Mouse (Mus musculus): ENCODE data around the gene Smim24. TPM values are rescaled to one million over a fixed set of nuclear protein-coding genes. Genes with fewer than 3 reads are reported as not detected.

Gene Smim24
- polyA plus RNA-seq, 1 experiment, result 5.3 TPM

GRCm38 (mm10) chr10:81414682-81415081, 21.8 kb downstream of the Smim24 start:
- Histone ChIP-seq H3K4me1 (ENCODE audit: control insufficient read depth, insufficient read depth, low read length) (peaks cover 45% of the 10 kb centered on the region), H3K27me3 (ENCODE audit: control insufficient read depth, insufficient read depth, low read length, poor library complexity, severe bottlenecking) (no peaks in the 10 kb centered on the region), H3K9ac (ENCODE audit: low read depth, poor library complexity, severe bottlenecking) (no peak overlapping the region), H3K9me3 (replicated peaks; ENCODE audit: control insufficient read depth, insufficient read depth, low read length, poor library complexity, severe bottlenecking) (no peaks in the 10 kb centered on the region), H3K36me3 (ENCODE audit: control insufficient read depth, insufficient read depth, low read length, poor library complexity, severe bottlenecking) (no peaks in the 10 kb centered on the region), H3K27ac (ENCODE audit: insufficient read depth, low read length) (peak overlapping the region; percentile 68), H3K4me3 (ENCODE audit: low read depth, low read length) (no peak overlapping the region)
- TF ChIP-seq POLR2A (IDR thresholded peaks at IDR 0.05; ENCODE audit: insufficient read depth, low read length) (no peak), CTCF (IDR thresholded peaks at IDR 0.05; ENCODE audit: low read depth, low read length) (no peak), EP300 (IDR thresholded peaks at IDR 0.05; ENCODE audit: insufficient read depth, low read depth, low read length) (no peak)

GRCm38 (mm10) chr10:81415146-81415545, 22.3 kb downstream of the Smim24 start:
- peaks cover 45% of the 10 kb centered on the region for H3K4me1 ChIP-seq (ENCODE audit: control insufficient read depth, insufficient read depth, low read length)
- H3K27ac ChIP-seq (ENCODE audit: insufficient read depth, low read length), result 0 out of 2 replicates have a peak overlapping the region, but pooled peaks have one; percentile 8
- no peak for TF ChIP-seq POLR2A (IDR thresholded peaks at IDR 0.05; ENCODE audit: insufficient read depth, low read length)
- TF ChIP-seq EP300 (IDR thresholded peaks at IDR 0.05; ENCODE audit: insufficient read depth, low read depth, low read length), result no peak
- TF ChIP-seq CTCF (IDR thresholded peaks at IDR 0.05; ENCODE audit: low read depth, low read length), result no peak
- no peak overlapping the region for H3K9ac ChIP-seq (ENCODE audit: low read depth, poor library complexity, severe bottlenecking)
- H3K4me3 ChIP-seq (ENCODE audit: low read depth, low read length), result no peak overlapping the region
- H3K27me3 ChIP-seq (ENCODE audit: control insufficient read depth, insufficient read depth, low read length, poor library complexity, severe bottlenecking), result no peaks in the 10 kb centered on the region
- H3K36me3 ChIP-seq (ENCODE audit: control insufficient read depth, insufficient read depth, low read length, poor library complexity, severe bottlenecking), result no peaks in the 10 kb centered on the region
- no peaks in the 10 kb centered on the region for H3K9me3 ChIP-seq (replicated peaks; ENCODE audit: control insufficient read depth, insufficient read depth, low read length, poor library complexity, severe bottlenecking)

- H3K4me1 ChIP-seq (ENCODE audit: control insufficient read depth, insufficient read depth, low read length), result peaks cover 45% of the 10 kb centered on the region
Measured at GRCm38 (mm10) chr10:81415549-81416310, 22.9 kb downstream of the Smim24 start.

GRCm38 (mm10) chr10:81416581-81417226, 23.9 kb downstream of the Smim24 start:
- no peaks in the 10 kb centered on the region for H3K27me3 ChIP-seq (ENCODE audit: control insufficient read depth, insufficient read depth, low read length, poor library complexity, severe bottlenecking)
- H3K9me3 ChIP-seq (replicated peaks; ENCODE audit: control insufficient read depth, insufficient read depth, low read length, poor library complexity, severe bottlenecking), result no peaks in the 10 kb centered on the region
- no peaks in the 10 kb centered on the region for H3K36me3 ChIP-seq (ENCODE audit: control insufficient read depth, insufficient read depth, low read length, poor library complexity, severe bottlenecking)
- H3K4me3 ChIP-seq (ENCODE audit: low read depth, low read length), result peak overlapping the region; percentile 48
- H3K9ac ChIP-seq (ENCODE audit: low read depth, poor library complexity, severe bottlenecking), result peak overlapping the region; percentile 58
- H3K4me1 ChIP-seq (ENCODE audit: control insufficient read depth, insufficient read depth, low read length), result peaks cover 37% of the 10 kb centered on the region
- no peak overlapping the region for H3K27ac ChIP-seq (ENCODE audit: insufficient read depth, low read length)
- TF ChIP-seq EP300 (IDR thresholded peaks at IDR 0.05; ENCODE audit: insufficient read depth, low read depth, low read length), result no peak
- no peak for TF ChIP-seq POLR2A (IDR thresholded peaks at IDR 0.05; ENCODE audit: insufficient read depth, low read length)
- TF ChIP-seq CTCF (IDR thresholded peaks at IDR 0.05; ENCODE audit: low read depth, low read length), result no peak

More at GRCm38 (mm10) chr10:81415549-81416310, 22.9 kb downstream of the Smim24 start:
- Histone ChIP-seq H3K4me3 (ENCODE audit: low read depth, low read length) (no peak overlapping the region), H3K27ac (ENCODE audit: insufficient read depth, low read length) (peak overlapping the region; percentile 18; the same call in 1 of the 2 replicates), H3K9ac (ENCODE audit: low read depth, poor library complexity, severe bottlenecking) (no peak overlapping the region), H3K9me3 (replicated peaks; ENCODE audit: control insufficient read depth, insufficient read depth, low read length, poor library complexity, severe bottlenecking) (no peaks in the 10 kb centered on the region), H3K27me3 (ENCODE audit: control insufficient read depth, insufficient read depth, low read length, poor library complexity, severe bottlenecking) (no peaks in the 10 kb centered on the region), H3K36me3 (ENCODE audit: control insufficient read depth, insufficient read depth, low read length, poor library complexity, severe bottlenecking) (no peaks in the 10 kb centered on the region)
- no peak for TF ChIP-seq EP300 (IDR thresholded peaks at IDR 0.05; ENCODE audit: insufficient read depth, low read depth, low read length)
- TF ChIP-seq POLR2A (IDR thresholded peaks at IDR 0.05; ENCODE audit: insufficient read depth, low read length), result no peak
- TF ChIP-seq CTCF (IDR thresholded peaks at IDR 0.05; ENCODE audit: low read depth, low read length), result no peak

GRCm38 (mm10) chr10:81417227-81418215, 24.7 kb downstream of the Smim24 start:
- Histone ChIP-seq H3K4me1 (ENCODE audit: control insufficient read depth, insufficient read depth, low read length) (peaks cover 30% of the 10 kb centered on the region), H3K27me3 (ENCODE audit: control insufficient read depth, insufficient read depth, low read length, poor library complexity, severe bottlenecking) (no peaks in the 10 kb centered on the region), H3K27ac (ENCODE audit: insufficient read depth, low read length) (no peak overlapping the region), H3K9me3 (replicated peaks; ENCODE audit: control insufficient read depth, insufficient read depth, low read length, poor library complexity, severe bottlenecking) (no peaks in the 10 kb centered on the region), H3K4me3 (ENCODE audit: low read depth, low read length) (peak overlapping the region; percentile 24), H3K36me3 (ENCODE audit: control insufficient read depth, insufficient read depth, low read length, poor library complexity, severe bottlenecking) (no peaks in the 10 kb centered on the region), H3K9ac (ENCODE audit: low read depth, poor library complexity, severe bottlenecking) (peak overlapping the region; percentile 58)
- TF ChIP-seq EP300 (IDR thresholded peaks at IDR 0.05; ENCODE audit: insufficient read depth, low read depth, low read length) (no peak), POLR2A (IDR thresholded peaks at IDR 0.05; ENCODE audit: insufficient read depth, low read length) (no peak), CTCF (IDR thresholded peaks at IDR 0.05; ENCODE audit: low read depth, low read length) (no peak)

All from ES-Bruce4 (cell line).